Mouse (Mus musculus): ENCODE results near the gene Ccdc152. TPM values are rescaled to one million over a fixed set of nuclear protein-coding genes. Genes with fewer than 3 reads are reported as not detected.
A peak's percentile ranks its signal among the peaks of the same experiment; 100 is the strongest.

Gene Ccdc152
- not detected for total RNA-seq (2021)
- long read RNA-seq, experiment 1: 0 reads
- long read RNA-seq, experiment 2: 0 reads

DNA sequence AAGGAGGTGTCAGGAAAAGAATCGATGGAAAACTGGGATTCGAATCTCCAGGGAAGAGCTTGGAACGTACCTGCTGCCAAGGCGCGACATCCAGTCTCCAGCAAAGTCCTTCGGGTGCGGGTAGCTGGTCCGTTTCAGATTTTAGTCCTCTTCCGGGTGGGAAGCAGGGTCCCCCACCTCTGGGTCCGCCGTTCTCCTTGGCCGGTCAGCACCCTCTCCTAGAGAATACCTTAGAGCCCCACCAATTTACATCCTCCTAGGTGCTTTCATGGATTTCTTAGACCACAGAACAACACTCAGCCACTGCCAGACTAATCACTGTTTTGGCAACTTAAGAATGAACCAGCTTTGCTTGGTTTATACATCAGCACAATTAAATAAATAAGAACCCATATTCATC lies at the start of gene Ccdc152:
TSS of gene Ccdc152 (minus strand) at position 101 of the 400 bp plus-strand sequence.
- DNase-seq (ENCODE audit: low spot score): no peak

DNA sequence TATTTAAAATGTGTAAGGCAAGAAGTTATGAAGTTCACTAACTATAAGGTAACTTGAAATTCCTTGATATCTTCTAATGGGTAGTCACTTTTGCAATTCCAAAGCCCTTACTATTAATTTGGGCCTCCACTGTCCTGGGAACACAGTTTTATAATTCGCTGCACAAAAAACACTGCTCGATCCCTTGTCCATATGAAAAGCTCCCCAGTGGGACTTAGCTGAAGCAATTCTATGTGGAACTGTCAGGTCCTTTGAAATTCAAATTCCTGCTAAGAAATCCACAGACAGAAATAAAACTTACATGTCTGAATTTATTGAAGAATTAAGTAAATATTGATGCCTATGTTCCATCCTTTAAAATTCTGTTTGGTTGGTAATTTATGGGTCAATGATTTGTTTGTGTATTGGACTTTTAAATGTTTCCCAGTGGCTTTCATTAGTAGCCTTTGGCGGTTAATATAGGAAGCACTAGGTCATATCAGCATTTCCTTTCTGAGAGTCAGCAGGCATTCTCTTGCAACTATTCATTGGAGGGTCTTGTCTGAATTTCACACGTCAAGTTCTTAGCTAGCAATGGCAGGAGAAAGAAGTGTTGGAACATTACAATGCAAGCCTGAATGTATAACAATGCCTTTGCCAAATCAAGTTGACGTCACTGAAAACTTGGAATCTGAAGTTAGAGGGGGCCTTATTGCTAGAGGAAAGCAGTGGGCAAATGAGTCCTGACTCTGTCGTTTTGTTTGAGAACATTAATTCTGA lies 46.2 kb upstream of the Ccdc152 start:
- no peak for DNase-seq (ENCODE audit: low spot score)

DNA sequence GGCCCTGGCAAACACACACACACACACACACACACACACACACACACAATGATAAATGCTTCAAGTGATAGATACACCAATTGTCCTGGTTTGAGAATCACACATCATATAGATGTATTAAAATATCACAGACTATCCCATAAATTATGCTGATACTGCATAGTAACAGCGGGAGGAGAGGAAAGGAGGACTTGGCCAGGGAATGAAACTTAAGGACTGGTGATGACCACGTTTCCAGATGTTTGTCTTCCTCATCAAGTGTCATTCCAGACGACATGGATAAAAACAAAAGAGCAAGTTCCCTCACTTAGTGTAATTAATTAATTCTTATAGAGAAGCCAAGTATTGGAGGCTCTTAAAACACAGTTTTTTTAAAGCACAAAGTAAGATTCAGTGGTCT lies 43.4 kb upstream of the Ccdc152 start:
- DNase-seq (ENCODE audit: low spot score): no peak

DNA sequence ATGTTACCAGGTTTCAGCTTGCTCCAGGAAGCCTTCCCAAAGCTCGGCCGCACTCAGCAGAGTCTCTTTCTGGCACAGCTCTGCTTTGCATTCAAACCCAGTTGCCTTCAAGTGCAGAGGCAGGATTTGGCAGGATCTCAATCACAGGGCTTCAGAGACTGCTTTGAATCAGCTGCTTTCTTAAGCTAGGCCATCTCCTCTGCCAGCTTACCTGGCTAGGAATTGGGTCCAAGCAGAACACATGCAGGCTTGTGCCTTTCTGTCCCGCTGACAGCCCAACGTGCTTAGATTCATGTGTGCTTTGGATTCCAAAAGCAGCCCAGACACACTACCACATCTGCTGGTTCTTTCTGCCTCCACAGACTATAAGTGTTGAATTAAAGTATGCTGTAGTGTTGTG lies 41.2 kb upstream of the Ccdc152 start:
- peak; percentile 28 for DNase-seq (ENCODE audit: low spot score)

DNA sequence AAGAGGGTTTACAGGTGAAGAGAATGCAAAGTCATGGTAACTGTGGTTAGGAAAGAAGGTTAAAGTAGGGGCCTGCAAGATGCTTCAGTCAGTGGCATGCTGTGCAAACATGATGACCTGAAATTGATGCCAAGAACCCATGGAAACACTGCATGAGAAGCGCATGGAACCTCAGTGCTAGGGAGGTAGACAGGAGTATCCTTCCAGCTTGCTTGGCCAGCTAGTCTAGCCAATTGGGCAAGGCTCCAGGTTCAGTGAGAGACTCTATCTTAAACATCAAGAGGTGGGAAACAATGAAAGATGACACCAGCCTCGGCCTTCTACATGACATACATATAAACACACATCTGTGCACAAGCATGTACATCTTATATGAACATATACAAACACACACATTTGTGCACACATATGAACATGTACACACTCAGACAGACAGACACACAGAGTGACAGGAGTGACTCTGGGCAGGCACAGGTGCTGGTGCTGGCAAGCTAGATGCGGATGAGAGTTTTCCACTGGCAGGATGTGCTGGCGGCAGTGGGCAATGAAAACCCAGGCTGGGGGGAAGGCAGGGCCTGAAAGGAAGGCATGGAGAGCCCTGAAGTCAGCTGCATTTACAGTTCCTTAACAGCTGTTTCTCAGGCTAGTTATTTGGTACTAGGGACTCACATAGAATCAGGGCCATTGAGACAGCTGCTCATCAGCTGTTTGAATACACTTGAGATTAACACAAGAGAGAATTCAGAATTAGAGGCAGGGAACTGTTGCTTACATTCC lies 38.7 kb upstream of the Ccdc152 start:
- peak; percentile 72 for DNase-seq (ENCODE audit: low spot score)

DNA sequence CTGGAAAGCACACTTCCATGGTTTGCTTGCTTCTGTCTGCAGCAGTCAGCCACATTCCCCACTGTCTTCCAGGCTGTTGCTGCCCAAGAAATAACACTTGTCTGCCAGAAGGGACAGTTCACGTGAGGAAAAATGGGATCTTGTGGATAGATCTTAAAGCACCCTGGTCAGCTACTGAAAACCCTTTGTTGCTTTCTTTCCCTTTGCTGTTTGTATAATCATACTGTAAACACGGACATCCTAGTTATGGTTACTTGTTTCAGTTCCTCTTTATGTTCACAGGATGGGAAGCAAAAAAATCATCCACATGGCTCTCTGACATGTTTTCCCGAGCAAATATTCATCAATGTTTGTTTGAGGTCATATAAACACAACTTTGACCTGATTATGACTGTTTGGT lies 36.5 kb upstream of the Ccdc152 start:
- no peak for DNase-seq (ENCODE audit: low spot score)

DNA sequence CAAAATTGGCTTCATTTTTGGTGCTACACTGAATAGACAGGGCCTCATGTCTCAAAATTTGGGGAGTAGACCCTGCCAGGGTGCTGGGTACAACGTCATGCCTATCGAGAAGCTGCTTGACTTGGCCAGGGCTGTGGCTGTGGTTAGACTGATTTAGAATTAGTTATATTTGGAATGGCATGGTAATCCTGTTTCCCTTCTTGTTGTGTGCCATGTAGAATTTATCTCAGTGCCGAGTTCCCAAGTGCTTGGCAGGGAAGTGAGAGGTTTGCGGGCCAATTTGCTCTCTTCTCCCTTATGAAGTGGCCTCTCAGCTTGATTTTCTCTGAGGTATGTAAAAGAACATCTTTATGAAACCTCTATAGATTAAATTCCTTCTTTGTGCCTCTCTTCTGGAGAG lies 29.2 kb upstream of the Ccdc152 start:
- peak; percentile 55 for DNase-seq (ENCODE audit: low spot score)

DNA sequence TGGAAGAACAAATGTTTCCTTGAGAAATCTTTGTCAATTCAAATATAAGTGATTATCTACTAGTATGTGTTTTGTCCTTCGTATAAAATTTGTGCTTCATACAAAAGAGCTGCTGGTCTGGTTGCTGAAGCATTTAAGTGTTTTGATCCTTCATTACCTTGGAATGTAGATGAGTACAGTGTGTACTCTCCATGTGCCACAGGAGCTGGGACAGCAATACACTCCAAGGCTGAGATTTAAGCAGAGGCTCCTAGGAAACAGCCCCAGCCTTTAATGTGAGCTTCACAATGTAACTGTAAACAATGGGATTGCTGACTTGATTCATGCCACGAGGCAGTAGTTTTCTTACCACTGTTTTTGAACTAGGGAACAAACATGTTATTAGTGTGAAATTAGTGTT lies 28.5 kb upstream of the Ccdc152 start:
- DNase-seq (ENCODE audit: low spot score): no peak

DNA sequence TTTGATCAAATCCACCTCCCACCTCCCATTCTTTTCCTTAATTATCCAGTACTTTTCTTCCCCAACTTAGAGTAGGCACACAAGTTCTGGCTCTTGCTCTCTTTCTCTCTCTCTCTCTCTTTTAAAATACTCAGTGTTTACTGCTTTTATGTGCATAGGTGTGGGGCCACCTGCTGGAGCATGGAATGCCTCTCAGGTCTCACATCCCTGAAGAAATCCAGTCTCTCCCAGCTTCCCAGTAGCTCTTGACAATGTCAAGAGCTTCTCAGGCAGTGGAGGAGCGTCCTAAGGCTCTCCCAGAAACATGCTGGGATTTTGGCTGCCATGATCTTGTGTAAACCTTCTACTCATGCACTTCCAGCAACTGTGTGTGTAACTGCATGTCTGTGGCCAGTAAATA lies 27.0 kb upstream of the Ccdc152 start:
- DNase-seq (ENCODE audit: low spot score): no peak

DNA sequence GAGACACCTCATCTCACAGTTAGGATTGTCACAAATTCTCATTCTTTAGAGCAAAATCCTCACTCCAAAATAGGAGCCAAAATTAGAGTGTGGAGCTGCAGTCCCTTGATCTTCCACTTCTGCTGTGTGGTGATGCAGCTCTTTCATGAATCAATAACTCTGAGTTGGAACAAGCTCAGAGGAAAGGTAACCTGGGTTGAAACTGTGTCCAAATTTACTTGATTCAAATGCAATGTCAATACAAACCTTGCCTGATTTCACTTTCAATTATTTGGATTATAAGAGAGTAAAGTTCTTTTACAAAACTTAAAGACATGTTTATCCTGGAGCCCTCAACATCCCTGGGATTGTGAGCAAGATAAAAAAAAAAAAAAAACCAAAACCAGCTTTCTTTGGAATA lies 19.7 kb upstream of the Ccdc152 start:
- no peak for DNase-seq (ENCODE audit: low spot score)

DNA sequence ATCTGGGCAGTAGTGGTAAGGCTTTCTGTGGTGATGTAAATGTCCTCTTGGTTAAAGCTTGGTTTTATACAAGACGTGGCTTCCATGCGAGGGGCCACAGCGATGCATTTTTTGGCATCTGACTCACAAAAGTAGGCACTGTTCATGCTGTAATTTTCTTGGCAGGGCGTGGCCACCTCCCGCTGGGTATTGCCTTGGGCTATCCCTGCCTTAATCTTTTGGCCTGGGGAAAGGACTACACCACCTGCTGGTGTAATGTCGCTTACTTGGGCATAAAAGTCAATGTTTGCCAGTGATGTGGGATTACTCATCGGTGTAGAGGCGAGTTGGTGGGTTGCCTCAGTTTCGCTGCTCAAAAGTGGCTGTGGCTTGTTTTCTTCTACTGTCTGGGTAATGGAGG lies 16.6 kb upstream of the Ccdc152 start:
- DNase-seq (ENCODE audit: low spot score): no peak

DNA sequence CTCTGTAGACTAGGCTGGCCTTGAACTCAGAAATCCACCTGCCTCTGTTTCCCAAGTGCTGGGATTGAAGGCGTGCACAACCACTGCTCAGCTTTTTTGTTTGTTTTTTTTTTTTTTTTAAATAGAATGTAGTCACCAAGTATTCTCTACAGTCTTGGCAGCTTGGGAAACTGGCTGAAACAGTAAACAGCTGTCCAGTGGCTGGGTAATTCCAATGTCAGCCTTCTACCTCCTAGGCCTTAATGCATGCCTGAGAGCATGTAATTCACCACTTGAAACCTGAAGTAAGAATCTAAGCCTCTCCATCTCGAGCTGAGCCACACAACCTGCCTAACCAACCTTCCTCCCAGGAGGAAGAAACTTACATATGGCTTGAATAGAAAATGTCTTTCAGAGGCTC lies 13.3 kb upstream of the Ccdc152 start:
- no peak for DNase-seq (ENCODE audit: low spot score)

DNA sequence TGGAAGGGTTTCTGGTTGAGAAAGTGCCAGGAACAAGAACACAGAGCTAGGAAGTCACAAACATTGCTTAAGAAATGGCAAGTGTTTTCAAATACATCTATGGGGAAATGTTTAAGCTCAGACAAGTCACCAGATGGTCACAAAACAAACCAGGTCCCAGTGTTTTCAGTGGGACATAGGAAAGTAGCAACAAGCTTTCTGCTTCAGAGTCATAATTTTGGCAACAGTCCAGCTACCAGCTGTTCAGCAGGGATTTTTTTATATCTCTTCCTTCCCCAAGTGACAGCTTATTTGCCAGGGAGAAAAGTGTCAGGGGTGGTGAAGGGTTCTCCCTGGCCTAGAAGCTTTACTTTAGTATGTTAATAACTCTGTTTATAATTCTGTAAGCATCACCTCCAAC lies 9.6 kb upstream of the Ccdc152 start:
- DNase-seq (ENCODE audit: low spot score): peak; percentile 31

DNA sequence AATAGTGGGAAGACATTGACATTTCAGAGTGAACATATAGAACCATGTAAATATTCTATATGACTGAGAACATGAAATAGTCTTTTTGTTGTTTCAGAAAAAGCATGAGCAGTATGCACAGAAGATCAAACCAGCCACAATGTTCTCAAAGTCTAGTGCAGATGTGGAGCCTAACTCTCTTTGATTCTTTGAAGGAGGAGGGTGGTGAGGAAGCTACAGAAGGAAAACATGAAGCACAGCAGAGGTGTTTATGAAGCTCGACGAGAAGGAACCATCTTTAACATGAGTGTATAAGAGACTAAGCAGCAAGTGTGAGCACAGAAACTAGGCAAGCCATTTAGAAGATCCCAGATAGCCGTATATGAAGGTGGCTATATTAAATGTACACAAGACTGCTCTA lies 6.5 kb upstream of the Ccdc152 start:
- no peak for DNase-seq (ENCODE audit: low spot score)

DNA sequence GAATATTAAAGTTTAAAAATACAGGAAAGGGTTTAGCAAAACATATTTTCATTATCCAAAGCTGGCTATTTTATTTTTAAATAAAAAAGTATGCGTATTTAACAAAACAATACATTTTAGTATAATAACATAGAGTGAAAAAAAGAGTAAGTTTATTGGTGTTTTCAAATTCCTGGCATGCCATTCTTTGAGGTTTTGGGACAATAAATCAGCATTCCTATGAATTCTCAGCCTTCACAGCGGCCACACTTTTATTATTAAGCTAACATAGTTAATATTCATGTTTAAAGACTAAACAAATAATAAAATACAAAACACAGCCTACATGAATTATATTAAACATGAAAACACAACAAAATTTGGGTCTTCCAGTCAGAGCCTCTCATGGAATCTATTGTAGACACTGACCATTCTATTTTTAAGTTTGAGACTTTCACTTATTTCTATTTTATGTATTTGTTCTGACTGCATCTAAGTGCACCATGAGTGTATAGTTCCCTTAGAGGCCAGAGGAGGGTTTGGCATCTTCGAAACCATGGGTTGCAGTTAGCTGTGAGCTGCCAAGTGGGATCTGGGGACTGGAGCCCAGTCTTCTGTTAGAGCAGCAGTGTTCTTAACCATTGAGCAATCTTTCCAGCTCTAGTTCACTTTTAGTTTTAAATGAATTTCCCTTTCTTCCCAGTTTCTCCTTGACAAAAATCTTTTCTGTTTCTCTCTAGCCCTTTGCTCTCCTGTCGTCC lies 2.8 kb downstream of the Ccdc152 start:
- no peak for DNase-seq (ENCODE audit: low spot score)

DNA sequence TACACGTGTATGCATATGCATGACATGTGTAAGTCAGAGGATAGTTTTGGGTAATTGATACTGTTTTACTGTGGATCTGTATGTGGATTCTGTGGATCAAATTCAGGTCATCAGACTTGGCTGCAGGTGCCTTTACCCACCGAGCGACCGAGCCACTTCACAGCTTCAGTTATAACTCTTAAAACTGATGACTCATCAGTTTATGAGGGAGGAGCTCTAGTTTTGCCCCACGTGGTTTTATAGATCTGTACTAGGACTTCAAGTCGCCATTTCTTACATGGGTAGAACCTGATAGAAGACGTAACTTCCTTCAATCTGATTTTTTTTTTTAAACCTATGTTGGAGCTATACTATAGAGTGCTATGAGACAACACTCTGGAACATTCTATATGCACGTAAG lies 5.7 kb downstream of the Ccdc152 start:
- DNase-seq (ENCODE audit: low spot score): no peak

DNA sequence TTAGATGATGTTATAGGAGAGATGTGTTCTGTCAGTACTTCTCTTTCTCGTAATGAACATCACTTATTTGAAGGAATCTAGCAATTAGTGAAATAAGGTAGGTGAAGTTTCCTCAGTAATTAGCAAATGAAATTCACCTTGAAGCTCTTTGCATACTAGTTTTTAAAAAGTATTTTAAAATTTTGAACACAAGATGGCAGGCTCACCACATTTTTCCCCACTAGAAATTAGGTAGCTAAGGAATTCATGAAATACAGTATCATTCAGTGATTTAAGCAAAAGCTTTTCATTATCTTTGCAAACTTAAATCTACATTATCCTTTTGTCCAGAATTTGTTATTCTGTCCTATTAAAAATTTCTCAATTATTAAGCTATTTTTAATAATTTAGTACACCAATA lies 7.3 kb downstream of the Ccdc152 start:
- no peak for DNase-seq (ENCODE audit: low spot score)

DNA sequence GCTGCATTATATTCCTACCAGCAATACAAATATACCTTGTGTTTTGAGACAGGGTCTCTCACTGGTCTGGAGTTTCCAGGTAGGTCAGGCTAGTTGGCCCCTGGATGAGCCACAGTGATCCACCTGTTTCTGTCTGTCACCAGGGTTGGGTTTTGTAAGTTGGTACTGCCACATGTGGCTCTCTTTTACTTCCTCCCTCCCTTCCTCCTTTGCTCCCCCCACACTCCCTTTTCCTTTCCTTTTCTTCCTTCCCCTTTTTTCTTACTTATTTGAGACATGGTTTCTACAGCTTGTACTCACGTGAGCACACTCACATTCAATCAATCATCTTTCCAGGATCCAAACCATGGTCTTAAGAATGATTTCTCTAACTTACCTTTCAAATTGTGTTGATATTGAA lies 9.8 kb downstream of the Ccdc152 start:
- DNase-seq (ENCODE audit: low spot score): no peak

DNA sequence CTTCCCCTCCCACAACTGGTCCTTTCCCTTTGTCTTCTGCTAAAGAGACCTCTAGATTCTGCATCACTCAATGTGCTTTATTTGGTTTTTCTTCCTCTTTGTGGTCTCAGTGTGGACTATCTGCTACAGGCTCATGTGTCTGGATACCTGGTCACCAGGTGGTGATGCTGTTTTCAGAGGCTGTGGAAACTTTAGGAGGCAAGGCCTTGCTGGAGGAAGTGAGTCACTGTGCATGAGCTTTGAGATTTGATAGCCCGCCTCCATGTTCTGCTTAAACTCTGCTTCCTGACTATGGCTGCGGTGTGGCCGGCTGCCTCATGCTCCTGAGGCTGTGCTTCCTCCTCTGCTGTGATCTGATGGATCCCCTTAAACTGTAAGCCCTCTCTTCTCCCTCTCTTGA lies 12.9 kb downstream of the Ccdc152 start:
- no peak for DNase-seq (ENCODE audit: low spot score)

DNA sequence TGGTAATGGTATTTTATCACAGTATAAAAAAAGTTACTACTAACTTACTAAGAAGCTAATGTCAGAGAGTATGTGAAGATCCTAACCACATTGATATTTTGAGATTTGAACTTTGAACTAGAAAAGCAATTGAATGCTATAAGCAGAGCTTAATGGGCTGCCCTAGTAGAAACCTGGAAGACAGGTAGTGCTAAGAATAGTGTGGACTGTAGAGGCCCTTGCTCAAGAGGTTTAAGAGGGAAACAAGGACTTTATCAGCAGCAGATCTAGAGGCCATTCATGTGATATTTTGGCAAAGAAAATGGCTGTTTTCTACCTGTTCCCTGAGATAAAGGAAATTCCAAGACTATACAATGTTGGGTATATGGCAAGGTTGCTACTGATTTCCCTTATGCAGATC lies 17.3 kb downstream of the Ccdc152 start:
- DNase-seq (ENCODE audit: low spot score): no peak

DNA sequence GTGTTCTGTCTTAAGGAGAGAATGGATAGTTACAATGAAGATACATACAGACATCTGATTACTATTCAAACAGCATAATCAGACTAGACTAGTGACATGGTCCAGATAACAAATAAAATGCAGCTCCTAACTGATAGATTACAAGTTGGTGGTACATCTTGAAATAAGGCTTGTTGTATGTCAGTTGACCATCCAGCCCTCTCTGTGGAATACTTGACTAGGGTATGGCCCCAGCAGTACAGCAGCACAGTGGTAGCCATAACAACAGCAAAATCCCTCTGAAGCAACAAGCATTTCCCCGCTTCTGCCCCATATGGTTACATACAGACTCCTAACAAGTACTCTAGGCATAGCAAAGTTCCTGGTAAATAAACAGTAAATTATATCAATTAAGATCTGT lies 21.6 kb downstream of the Ccdc152 start:
- no peak for DNase-seq (ENCODE audit: low spot score)

DNA sequence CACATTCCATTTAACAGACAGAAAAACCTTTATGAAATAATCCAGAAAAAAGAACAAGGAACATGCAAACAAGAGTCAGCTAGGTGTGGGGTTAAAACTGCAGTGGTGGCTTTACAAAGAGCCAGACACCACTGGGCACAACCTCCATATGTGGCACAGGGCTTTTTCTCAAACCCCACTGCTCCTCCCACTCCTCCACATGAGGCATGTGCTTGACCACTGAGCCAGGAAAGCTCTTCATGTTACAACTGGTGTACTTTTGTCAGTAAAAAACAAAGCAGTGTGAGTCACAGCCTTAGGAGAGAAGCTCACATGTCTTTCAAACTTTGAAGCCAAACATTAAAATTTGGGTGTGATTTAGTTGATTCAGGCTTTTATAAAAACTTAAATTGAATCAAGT lies 22.1 kb downstream of the Ccdc152 start:
- DNase-seq (ENCODE audit: low spot score): no peak
